Mouse (Mus musculus): Measurements from ENCODE around the gene Tulp4. TPM values are rescaled to one million over a fixed set of nuclear protein-coding genes. Genes with fewer than 3 reads are reported as not detected.
"Not testable (repeated sequence)": the region's sequence is repeated elsewhere in the genome, so short reads cannot be mapped to it uniquely, and the experiment has no call there.

The Tulp4 gene
- polyA plus RNA-seq, 1 experiment, result 144 TPM

DNA sequence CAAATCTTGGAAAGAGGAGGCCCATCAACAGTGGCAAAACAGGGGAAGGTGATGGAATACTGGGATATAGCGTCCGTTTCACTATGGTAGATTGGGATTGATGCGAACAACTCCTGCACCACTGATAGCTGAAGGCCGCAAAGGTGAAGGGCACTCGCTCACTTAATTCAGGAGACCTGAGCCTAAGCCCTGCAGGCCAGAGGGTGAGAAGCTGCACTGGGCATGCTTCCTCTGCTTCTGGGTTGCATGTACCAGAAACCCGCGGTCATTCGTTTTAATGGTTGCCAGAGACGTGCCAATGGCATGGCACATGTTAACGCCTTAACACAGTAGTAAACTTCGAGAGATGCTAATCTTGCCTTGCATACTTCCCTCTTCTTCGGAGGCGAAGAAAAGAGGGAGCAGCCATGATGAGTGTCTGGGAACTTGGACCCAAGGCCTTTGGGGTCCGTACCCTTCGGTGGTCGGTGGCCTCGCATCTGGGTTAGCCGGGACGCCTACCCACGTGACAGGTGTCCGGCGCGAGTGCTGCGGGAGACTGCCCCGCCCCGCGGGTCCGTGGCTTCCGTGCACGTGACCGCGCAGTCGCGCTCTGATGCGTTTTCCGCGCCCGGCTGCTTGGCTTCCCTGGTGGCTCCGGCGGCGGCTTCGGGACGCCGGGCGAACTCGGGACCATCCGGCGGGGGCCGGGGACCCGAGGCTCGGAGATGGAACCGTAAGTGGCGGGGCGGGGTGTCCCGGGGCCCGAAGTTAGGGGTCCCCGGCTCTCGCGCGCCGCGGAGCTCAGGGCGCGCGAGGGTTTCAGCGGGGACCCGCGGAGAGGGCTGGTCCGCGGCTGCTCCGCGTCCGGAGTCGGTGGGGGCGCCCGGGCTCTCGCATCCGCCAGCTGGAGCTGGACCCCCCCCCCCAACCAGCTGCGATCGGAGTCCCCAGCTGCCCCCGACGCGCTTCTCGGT lies 163.9 kb downstream of the Tulp4 start:
- not testable (repeated sequence) for H3K27ac ChIP-seq (ENCODE audit: insufficient read depth, low read length)

DNA sequence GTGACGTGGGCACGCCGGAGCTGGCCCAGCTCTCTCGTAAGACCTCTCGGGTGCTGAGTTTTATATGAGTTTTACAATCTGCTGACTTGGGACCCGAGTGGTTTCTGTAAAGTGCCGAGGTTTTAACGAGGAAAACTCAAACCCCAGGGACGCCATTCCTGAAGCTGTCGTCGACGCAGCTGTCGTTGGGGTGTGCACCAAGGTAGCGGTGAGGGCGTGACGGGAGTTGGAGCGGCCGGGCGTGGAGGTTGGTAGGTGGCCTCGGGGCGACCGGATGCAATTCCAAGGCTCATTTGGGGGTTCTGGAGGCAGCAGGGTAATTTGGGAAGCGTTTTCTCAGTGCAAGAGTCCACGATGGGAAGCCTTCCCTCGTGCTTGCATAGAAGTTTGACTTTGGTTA lies 164.6 kb downstream of the Tulp4 start:
- peak overlapping the region; percentile 30 for H3K4me3 ChIP-seq (replicated peaks; ENCODE audit: insufficient read depth, low read depth, low read length)
- not testable (repeated sequence) for H3K27me3 ChIP-seq (ENCODE audit: control insufficient read depth, insufficient read depth, low read length); H3K4me1 ChIP-seq (ENCODE audit: control insufficient read depth, insufficient read depth, low read length); H3K27ac ChIP-seq (ENCODE audit: insufficient read depth, low read length); DNase-seq
- under 1% methylated on average over 25 of the region's 25 CpGs for WGBS

More for the DNA sequence above, 163.9 kb downstream of the Tulp4 start:
- WGBS, result under 1% methylated on average over 69 of the region's 84 CpGs
- H3K27me3 ChIP-seq (ENCODE audit: control insufficient read depth, insufficient read depth, low read length); H3K4me1 ChIP-seq (ENCODE audit: control insufficient read depth, insufficient read depth, low read length): not testable (repeated sequence)
- DNase-seq, result peak; percentile 40 to 60
- peak overlapping the region; percentile 42 for H3K4me3 ChIP-seq (replicated peaks; ENCODE audit: insufficient read depth, low read depth, low read length)

DNA sequence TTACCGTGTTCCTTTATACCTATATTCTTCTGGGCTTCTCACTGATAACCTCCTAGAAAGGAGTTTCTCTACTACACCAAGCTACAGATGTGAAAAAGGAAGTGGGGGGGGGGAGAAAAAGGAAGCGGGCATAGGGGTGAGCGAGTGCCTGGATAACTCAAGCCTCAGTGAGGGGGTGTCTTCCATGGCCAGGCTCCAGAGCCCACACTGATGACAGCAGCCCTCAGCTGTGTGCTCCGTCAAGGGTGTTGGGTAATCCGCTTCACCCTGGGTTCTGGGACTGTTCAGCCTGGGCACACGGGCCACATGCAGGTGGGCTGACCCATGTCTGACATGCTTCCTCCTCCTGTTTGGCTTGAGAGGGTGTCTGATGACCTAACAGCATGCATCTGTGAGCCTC lies 165.7 kb downstream of the Tulp4 start:
- peak in 1 of 2 experiments; percentile 5 for DNase-seq
- not testable (repeated sequence) for H3K27me3 ChIP-seq (ENCODE audit: control insufficient read depth, insufficient read depth, low read length); H3K4me1 ChIP-seq (ENCODE audit: control insufficient read depth, insufficient read depth, low read length); H3K27ac ChIP-seq (ENCODE audit: insufficient read depth, low read length); H3K4me3 ChIP-seq (replicated peaks; ENCODE audit: insufficient read depth, low read depth, low read length)
- WGBS, result 88% methylated on average over 6 of the region's 6 CpGs

DNA sequence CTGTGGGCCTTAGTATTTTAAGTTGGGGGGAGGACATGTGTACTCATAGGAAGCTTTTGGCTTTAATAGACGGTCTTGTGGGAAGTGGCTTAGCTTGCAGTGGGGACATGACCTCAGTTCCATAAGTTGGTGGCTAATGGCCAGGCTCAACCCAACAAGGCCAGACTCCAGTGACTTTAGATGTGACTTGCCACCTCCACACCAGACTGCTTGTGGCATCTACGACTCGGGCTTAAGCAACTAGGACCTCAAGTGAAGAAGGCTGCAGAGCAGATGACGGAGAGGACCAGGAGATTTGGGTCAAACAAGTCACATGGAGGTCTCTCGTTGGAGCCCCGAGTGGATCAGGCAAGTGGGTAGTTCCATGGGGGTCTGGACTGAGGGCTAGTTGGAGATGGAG lies 168.5 kb downstream of the Tulp4 start:
- WGBS, result 92% methylated on average over 6 of the region's 6 CpGs
- H3K4me3 ChIP-seq (replicated peaks; ENCODE audit: insufficient read depth, low read depth, low read length); H3K4me1 ChIP-seq (ENCODE audit: control insufficient read depth, insufficient read depth, low read length); H3K27me3 ChIP-seq (ENCODE audit: control insufficient read depth, insufficient read depth, low read length); H3K27ac ChIP-seq (ENCODE audit: insufficient read depth, low read length): not testable (repeated sequence)
- peak in 1 of 2 experiments; percentile 10 for DNase-seq

DNA sequence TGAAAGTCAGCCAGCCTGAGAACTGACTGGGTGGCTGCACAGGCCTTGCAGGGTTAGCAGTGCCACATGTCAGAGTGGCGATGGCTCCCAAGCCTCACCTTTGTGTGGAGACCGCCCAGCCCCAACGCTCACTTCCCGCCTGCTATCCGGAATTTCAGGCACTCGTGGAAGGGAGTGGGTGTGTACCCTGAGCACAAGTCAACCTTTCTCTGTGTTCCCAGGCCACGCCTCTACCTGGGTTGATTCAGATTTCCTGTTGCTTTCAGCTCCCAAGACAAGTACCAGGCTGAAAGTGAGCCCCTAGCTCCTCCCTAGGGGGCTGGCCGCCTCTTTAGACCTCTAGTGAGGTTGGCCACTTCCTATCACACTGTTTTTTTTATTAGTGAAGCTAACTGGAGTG lies 173.0 kb downstream of the Tulp4 start:
- H3K27me3 ChIP-seq (ENCODE audit: control insufficient read depth, insufficient read depth, low read length); DNase-seq; H3K4me1 ChIP-seq (ENCODE audit: control insufficient read depth, insufficient read depth, low read length); H3K4me3 ChIP-seq (replicated peaks; ENCODE audit: insufficient read depth, low read depth, low read length); H3K27ac ChIP-seq (ENCODE audit: insufficient read depth, low read length): not testable (repeated sequence)
- 76% methylated on average over 8 of the region's 8 CpGs for WGBS

DNA sequence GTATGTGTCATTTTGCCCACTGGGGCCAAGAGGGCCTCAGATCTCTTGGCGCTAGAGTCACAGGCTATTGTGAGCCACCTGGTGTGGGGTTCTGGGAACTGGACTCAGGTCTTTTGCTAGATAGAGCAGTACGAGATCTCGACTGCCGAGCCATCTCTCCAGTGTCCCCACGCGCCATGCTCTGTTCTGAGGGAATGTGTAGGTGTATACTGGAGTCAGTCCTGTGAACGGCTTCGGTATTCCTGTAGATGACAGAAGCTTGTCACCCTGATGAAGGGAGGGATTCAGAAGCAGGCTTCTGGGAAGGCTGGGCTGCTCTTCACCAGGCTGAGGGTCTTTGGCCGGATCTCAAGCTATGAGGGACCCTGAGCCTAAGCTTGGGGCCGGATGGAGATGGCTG lies 173.5 kb downstream of the Tulp4 start:
- 82% methylated on average over 10 of the region's 10 CpGs for WGBS
- DNase-seq; H3K27ac ChIP-seq (ENCODE audit: insufficient read depth, low read length); H3K27me3 ChIP-seq (ENCODE audit: control insufficient read depth, insufficient read depth, low read length); H3K4me3 ChIP-seq (replicated peaks; ENCODE audit: insufficient read depth, low read depth, low read length); H3K4me1 ChIP-seq (ENCODE audit: control insufficient read depth, insufficient read depth, low read length): not testable (repeated sequence)

DNA sequence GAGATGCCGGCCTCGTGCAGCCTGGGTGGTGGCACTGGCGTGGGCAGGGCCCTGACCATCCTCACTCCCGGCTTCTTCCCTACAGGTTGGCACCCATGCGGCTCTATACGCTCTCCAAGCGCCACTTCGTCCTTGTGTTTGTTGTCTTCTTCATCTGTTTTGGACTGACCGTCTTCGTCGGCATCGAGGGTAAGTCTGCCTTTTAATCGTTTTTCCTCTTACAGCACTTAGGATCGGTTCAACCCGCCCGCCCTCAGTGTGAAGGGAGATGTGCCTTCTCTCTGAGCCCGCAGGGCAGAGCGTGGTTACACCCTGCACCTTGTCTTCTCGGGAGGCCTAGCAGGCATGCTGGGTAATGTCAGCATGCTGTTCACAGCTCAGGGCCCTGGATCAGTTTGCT lies 174.3 kb downstream of the Tulp4 start:
- H3K27ac ChIP-seq (ENCODE audit: insufficient read depth, low read length); H3K4me1 ChIP-seq (ENCODE audit: control insufficient read depth, insufficient read depth, low read length); H3K27me3 ChIP-seq (ENCODE audit: control insufficient read depth, insufficient read depth, low read length); DNase-seq; H3K4me3 ChIP-seq (replicated peaks; ENCODE audit: insufficient read depth, low read depth, low read length): not testable (repeated sequence)
- WGBS, result 91% methylated on average over 17 of the region's 19 CpGs

DNA sequence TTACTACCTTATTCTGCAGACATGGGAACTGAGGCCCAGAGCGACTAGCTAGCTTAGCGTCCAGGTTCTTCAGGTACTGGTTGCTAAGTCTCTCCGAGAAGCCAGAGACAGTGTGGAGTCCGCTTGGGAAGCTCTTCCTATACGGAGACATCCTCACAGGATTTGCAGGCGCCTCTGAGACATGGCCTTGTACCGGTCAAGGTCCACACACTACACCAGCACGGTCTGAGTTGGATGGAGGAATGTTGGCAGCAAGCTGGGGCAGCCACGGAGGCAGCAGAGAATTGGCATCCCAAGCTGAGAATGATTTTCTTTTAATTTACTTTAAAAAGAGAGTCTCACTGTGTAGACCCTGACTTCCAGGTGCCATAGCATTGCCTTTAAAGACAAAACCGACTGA lies 176.9 kb downstream of the Tulp4 start:
- DNase-seq; H3K27ac ChIP-seq (ENCODE audit: insufficient read depth, low read length); H3K27me3 ChIP-seq (ENCODE audit: control insufficient read depth, insufficient read depth, low read length); H3K4me3 ChIP-seq (replicated peaks; ENCODE audit: insufficient read depth, low read depth, low read length); H3K4me1 ChIP-seq (ENCODE audit: control insufficient read depth, insufficient read depth, low read length): not testable (repeated sequence)
- WGBS, result 84% methylated on average over 8 of the region's 10 CpGs

DNA sequence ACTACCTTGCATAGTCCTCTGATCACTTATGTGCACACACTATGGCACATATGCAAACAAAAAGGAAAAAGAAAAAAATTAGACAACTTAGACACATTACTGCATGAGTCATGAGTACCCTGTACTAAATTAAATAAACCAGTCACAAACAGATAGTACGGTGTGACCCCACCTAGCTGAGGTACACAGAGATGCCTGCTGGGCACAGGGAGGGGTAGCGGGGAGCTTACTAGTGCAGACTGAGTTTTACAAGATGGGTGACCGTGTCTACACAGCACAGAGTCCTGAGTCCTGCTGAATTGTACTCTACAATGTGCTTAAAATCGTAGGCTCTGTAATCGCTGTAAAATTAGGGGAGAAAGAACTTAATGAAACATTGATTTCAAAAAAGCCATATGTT lies 179.9 kb downstream of the Tulp4 start:
- DNase-seq; H3K4me3 ChIP-seq (replicated peaks; ENCODE audit: insufficient read depth, low read depth, low read length); H3K27me3 ChIP-seq (ENCODE audit: control insufficient read depth, insufficient read depth, low read length); H3K27ac ChIP-seq (ENCODE audit: insufficient read depth, low read length); H3K4me1 ChIP-seq (ENCODE audit: control insufficient read depth, insufficient read depth, low read length): not testable (repeated sequence)
- 93% methylated on average over 5 of the region's 5 CpGs for whole genome bisulfite sequencing

DNA sequence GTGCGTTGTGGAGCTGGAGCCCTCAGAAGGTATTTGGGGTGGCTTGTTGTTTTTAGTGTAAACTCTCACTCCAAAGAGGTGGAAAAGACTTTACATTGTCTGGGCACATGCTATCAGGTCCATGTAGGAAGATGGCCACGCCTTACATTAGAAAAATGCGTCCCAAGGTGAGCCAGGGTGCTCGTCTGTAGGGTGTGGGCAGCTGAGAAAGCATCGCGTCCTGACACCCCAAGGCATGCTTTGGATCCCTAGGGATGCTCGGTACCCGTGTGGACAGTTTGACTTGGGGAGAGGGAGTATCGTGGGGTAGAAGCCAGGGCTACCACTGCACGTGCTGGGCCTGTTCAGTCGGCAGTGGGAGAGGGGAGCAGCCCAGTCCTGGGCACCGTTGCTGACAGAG lies 182.8 kb downstream of the Tulp4 start:
- not testable (repeated sequence) for DNase-seq; H3K4me1 ChIP-seq (ENCODE audit: control insufficient read depth, insufficient read depth, low read length); H3K4me3 ChIP-seq (replicated peaks; ENCODE audit: insufficient read depth, low read depth, low read length); H3K27ac ChIP-seq (ENCODE audit: insufficient read depth, low read length); H3K27me3 ChIP-seq (ENCODE audit: control insufficient read depth, insufficient read depth, low read length)
- WGBS, result 94% methylated on average over 12 of the region's 12 CpGs

DNA sequence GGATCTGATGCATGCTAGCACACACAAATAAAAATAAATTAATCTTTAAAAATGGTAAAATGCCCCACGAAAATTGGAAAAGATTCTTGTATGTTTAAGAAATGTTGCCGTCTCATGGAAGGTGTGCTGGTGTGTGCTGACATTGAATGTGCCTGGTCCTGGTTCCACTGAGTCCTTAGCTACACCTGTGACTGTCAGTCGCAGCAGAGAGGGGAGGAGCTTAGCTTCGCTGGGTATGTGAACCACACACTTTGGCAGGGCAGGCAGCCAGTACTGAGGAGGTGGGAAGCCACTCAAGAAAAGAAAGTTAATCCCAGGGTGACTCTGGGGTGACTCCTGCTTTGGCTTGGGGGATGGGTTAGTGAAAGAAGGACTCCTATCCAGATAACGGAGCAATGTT lies 187.6 kb downstream of the Tulp4 start:
- WGBS, result 100% methylated on average over 1 of the region's 5 CpGs
- not testable (repeated sequence) for H3K27ac ChIP-seq (ENCODE audit: insufficient read depth, low read length); H3K4me3 ChIP-seq (replicated peaks; ENCODE audit: insufficient read depth, low read depth, low read length); DNase-seq; H3K4me1 ChIP-seq (ENCODE audit: control insufficient read depth, insufficient read depth, low read length); H3K27me3 ChIP-seq (ENCODE audit: control insufficient read depth, insufficient read depth, low read length)

DNA sequence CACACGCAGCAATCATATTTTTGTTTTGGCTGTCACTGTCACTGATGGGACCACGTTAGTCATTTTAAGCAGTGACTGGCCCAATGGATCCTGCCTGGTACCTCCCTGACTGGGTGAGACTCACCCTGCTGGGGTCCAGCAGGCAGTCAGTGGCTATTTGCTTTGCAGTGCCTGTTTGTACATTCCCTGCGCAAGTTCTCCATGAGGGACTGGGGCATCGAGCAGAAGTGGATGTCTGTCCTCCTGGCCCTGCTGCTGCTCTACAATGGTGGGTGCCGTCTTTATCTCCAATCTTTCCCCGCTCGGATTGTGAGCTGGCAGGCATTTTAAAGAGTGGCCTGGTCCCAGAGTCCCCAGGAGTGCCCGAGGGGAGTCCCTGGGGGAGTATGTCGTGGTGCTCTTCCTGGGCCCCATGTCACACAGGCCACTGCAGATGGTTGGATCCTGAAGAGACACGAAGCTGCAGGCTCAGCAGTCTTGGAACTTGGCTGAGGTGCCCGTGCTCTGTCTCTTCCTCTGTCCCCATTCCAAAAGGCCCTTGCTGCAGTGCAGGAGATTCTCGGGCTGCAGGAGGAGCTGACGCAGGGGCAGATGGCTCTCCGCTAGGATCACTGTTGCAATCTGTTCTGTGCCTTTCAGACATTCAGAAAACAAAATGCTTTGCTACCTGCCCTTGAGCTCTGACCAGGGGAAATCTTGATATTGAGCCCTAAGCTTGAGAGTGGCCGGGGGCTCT lies 191.0 kb downstream of the Tulp4 start:
- not testable (repeated sequence) for H3K27me3 ChIP-seq (ENCODE audit: control insufficient read depth, insufficient read depth, low read length); H3K4me3 ChIP-seq (replicated peaks; ENCODE audit: insufficient read depth, low read depth, low read length); H3K4me1 ChIP-seq (ENCODE audit: control insufficient read depth, insufficient read depth, low read length)
- peak overlapping the region; percentile 80 for H3K27ac ChIP-seq (ENCODE audit: insufficient read depth, low read length)
- peak; percentile 63 to 70 for DNase-seq
- 20% methylated on average over 9 of the region's 15 CpGs for WGBS
